Mouse (Mus musculus): ENCODE results near the gene C330021F23Rik. TPM values are rescaled to one million over a fixed set of nuclear protein-coding genes. Genes with fewer than 3 reads are reported as not detected.

The C330021F23Rik gene
- polyA plus RNA-seq, 1 experiment from 2014 or later: 0.51 TPM

DNA sequence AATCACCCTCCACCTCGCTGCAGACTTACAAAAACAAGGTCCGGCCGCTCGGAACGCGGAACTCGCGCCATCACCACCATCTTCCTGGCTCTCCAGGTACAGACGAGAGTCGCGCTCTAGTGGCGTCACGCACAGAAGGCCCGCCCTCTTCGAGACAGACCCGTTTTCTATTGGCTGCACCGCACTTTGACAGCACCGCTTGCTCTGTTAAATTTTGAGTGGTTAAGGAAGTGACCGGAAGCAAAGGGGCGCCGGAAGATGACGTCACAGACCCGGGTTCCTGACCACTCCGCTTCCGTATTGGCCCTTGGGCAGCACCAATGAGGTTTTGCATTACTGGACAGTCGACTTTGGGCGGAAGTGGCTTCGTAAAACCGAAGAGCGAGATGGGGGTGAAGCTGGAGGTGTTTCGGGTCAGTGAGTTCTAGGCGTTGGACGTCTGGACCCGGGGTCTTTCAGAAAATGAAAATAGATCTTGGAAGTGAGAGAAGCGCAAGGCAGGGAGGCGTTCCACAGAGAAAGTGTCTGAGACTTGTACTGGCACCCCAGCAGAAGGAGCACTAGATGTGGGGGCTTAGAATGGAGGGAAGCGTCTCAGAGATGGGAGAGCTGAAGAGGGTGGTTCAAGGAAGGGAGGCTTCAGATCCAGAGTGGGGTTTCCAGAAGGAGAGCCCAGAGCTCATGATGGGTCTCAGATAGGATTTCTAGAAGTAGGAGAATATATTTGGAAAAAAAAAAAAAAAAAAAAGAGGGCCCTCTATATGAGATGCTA is 53.6 kb downstream of the C330021F23Rik start, which contains the start of the genes Xab2 and Pet100:
Gene Xab2 (minus strand): TSS at position 118 of the 772 bp plus-strand sequence.
Gene Pet100 (plus strand): TSS at position 350 of the 772 bp plus-strand sequence.
- Histone ChIP-seq H3K4me2 (replicated peaks) (peak within 1 kb of the TSS; percentile 81), H3K9ac (peak within 1 kb of the TSS; percentile 69), H3K9me3 (replicated peaks) (no peaks in the 10 kb centered on the region), H3K36me3 (peaks cover 17% of the 10 kb centered on the region), H3K4me3 (replicated peaks) (peak within 1 kb of the TSS; percentile 72), H3K4me1 (peaks cover 19% of the 10 kb centered on the region), H3K27ac (replicated peaks) (no peak within 1 kb of the TSS), H3K27me3 (no peaks in the 10 kb centered on the region)
- WGBS: under 1% methylated on average over 37 of the region's 37 CpGs
- ATAC-seq (ENCODE audit: insufficient number of reproducible peaks, low FRiP score, low TSS enrichment, low read depth): peak; percentile 97

GRCm38 (mm10) chr8:3622119-3622518 is 54.3 kb downstream of the C330021F23Rik start:
- 64% methylated on average over 8 of the region's 8 CpGs for WGBS
- peak overlapping the region; percentile 81 for H3K4me2 ChIP-seq (replicated peaks)
- H3K36me3 ChIP-seq: peaks cover 11% of the 10 kb centered on the region
- H3K27me3 ChIP-seq: no peaks in the 10 kb centered on the region
- ATAC-seq (ENCODE audit: insufficient number of reproducible peaks, low FRiP score, low TSS enrichment, low read depth): no peak
- H3K9ac ChIP-seq: no peak overlapping the region; the same call in 1 of the 2 replicates
- peaks cover 19% of the 10 kb centered on the region for H3K4me1 ChIP-seq
- peak overlapping the region; percentile 72 for H3K4me3 ChIP-seq (replicated peaks)
- no peak overlapping the region for H3K27ac ChIP-seq (replicated peaks)
- no peaks in the 10 kb centered on the region for H3K9me3 ChIP-seq (replicated peaks)

DNA sequence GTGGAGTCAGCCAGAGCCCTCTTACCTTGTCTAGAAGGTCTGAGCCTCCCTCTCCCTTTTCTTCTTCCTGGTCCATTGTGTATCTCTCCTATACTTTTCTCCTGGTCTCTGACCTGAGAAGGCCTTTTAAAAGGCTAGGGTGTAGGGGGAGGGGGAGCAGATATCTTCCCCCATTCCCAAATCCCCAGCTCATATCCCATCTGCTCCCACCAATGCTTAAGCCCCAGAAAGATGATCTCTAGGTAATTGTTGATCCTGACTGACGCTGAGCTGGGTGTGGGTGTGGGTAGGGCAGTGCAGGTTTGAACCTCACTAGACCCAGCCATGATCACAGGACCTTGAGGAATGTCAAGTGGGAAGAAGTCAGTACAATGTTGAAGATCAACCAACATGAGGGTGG is 57.7 kb downstream of the C330021F23Rik start, which contains the start of gene Pcp2:
Gene Pcp2 (minus strand): TSS at position 101 of the 400 bp plus-strand sequence.
- no peak within 1 kb of the TSS for H3K4me2 ChIP-seq (replicated peaks)
- H3K27ac ChIP-seq (replicated peaks): no peak within 1 kb of the TSS
- H3K4me1 ChIP-seq: peaks cover 8% of the 10 kb centered on the region
- H3K36me3 ChIP-seq: no peaks in the 10 kb centered on the region
- peaks cover 9% of the 10 kb centered on the region for H3K27me3 ChIP-seq
- no peak within 1 kb of the TSS for H3K9ac ChIP-seq
- H3K4me3 ChIP-seq (replicated peaks): no peak within 1 kb of the TSS
- no peaks in the 10 kb centered on the region for H3K9me3 ChIP-seq (replicated peaks)
- ATAC-seq (ENCODE audit: insufficient number of reproducible peaks, low FRiP score, low TSS enrichment, low read depth): no peak
- WGBS: 47% methylated on average over 1 of the region's 1 CpGs

GRCm38 (mm10) chr8:3626971-3627370 is 59.2 kb downstream of the C330021F23Rik start:
- Histone ChIP-seq H3K36me3 (no peaks in the 10 kb centered on the region), H3K9ac (no peak overlapping the region), H3K27ac (replicated peaks) (no peak overlapping the region), H3K4me3 (replicated peaks) (no peak overlapping the region), H3K9me3 (replicated peaks) (no peaks in the 10 kb centered on the region), H3K4me2 (replicated peaks) (no peak overlapping the region), H3K4me1 (peaks cover 15% of the 10 kb centered on the region), H3K27me3 (peaks cover 10% of the 10 kb centered on the region)
- WGBS: 53% methylated on average over 5 of the region's 5 CpGs
- no peak for ATAC-seq (ENCODE audit: insufficient number of reproducible peaks, low FRiP score, low TSS enrichment, low read depth)

DNA sequence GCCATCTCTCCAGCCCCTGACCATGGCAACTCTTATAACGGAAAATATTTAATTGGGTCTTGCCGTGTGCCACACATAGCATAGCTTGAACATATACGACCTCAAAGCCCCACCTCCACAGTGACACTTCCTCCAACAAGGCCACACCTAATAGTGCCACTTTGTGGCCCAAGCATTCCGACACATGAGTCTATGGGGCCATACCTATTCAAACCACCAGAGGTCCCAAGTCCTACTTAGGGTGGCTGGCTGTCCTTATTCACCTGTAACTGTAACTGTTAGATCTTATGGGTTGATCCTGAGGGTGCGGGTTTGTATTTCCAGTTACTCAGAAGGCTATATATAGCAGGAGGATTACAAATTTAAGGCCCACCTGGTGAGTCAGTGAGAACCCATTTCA is 60.2 kb downstream of the C330021F23Rik start:
- Histone ChIP-seq H3K27ac (replicated peaks) (no peak overlapping the region), H3K9ac (no peak overlapping the region), H3K36me3 (no peaks in the 10 kb centered on the region), H3K4me2 (replicated peaks) (no peak overlapping the region), H3K27me3 (peaks cover 10% of the 10 kb centered on the region), H3K9me3 (replicated peaks) (no peaks in the 10 kb centered on the region), H3K4me3 (replicated peaks) (no peak overlapping the region), H3K4me1 (peaks cover 10% of the 10 kb centered on the region)
- WGBS: 24% methylated on average over 5 of the region's 5 CpGs
- ATAC-seq (ENCODE audit: insufficient number of reproducible peaks, low FRiP score, low TSS enrichment, low read depth): no peak

DNA sequence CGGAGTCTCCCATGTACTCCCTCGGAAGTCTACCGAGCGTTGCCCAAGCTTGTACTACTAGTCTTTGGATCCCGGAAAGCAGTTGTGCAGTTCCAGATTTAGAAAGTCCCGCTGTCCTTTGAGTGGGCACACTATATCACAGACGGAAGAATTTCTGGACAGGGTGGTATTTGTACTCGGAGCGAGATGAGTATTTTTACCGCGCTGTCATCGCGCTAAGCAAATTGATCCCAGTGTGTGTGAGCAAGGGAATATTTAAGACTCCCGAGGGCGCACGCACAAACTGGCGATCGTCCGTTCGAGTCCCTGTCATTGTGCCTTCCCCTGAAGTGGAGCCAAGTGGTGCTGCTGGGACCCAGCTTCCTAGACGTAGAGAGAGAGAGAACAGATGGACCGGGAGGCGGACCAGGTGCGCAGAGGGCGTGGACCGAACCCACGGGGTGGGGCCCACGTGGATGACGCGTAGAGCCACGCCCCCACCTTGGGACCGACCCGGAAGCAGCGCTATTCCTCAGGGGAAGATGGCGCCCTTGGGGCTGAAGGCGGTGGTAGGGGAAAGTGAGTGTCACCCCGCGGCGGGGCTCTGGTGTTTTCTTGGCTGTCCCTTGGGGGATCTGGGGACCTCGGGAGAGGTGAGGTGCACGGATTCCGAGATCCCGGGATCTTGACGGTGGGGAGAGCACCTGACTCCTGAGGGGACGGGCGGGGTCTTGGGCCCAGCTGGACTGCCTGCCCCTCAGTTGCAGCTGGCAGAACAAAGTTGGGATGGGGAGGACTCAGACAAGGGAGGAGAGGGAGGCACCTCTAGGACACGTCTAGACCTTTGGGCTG is 63.1 kb downstream of the C330021F23Rik start, which contains the start of gene Stxbp2:
Gene Stxbp2 (plus strand): TSS at position 309 of the 831 bp plus-strand sequence.
- H3K9me3 ChIP-seq (replicated peaks): no peaks in the 10 kb centered on the region
- H3K4me2 ChIP-seq (replicated peaks): peak within 1 kb of the TSS; percentile 77
- H3K9ac ChIP-seq: peak within 1 kb of the TSS; percentile 51
- peaks cover 10% of the 10 kb centered on the region for H3K4me1 ChIP-seq
- peak; percentile 80 for ATAC-seq (ENCODE audit: insufficient number of reproducible peaks, low FRiP score, low TSS enrichment, low read depth)
- H3K36me3 ChIP-seq: 0 out of 2 replicates have a peak, but pooled peaks cover 4% of the 10 kb centered on the region
- 6% methylated on average over 47 of the region's 47 CpGs for WGBS
- H3K27ac ChIP-seq (replicated peaks): no peak within 1 kb of the TSS
- peaks cover 10% of the 10 kb centered on the region for H3K27me3 ChIP-seq
- H3K4me3 ChIP-seq (replicated peaks): peak within 1 kb of the TSS; percentile 55

DNA sequence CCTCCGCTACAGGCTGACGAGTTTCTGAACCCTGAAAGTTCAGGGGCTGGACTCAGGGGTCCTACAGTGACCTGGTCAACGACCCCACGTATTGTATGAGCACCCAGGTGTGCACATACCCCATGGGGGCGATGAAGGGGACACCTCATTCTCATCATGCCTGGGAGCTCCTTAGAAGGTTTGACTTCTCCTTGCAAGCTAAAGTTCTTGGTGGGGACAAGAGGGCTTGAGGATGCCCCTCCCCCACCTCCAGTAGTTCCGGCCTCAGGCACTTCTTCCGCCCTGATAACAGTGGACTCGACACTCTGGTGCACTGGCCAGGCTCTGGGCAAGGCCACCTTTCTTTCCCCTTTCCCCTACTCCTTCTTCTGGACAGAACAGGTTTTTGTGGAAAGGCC is 63.7 kb downstream of the C330021F23Rik start:
- Histone ChIP-seq H3K4me3 (replicated peaks) (peak overlapping the region; percentile 55), H3K9me3 (replicated peaks) (no peaks in the 10 kb centered on the region), H3K4me1 (peaks cover 10% of the 10 kb centered on the region), H3K4me2 (replicated peaks) (peak overlapping the region; percentile 77), H3K27me3 (peaks cover 10% of the 10 kb centered on the region), H3K27ac (replicated peaks) (no peak overlapping the region), H3K9ac (peak overlapping the region; percentile 51), H3K36me3 (0 out of 2 replicates have a peak, but pooled peaks cover 10% of the 10 kb centered on the region)
- 0 out of 2 replicates have a peak, but pooled peaks have one; percentile 17 for ATAC-seq (ENCODE audit: insufficient number of reproducible peaks, low FRiP score, low TSS enrichment, low read depth)
- 14% methylated on average over 8 of the region's 8 CpGs for WGBS

Other genes with a start within 250 kb of the C330021F23Rik start
- 0.17 TPM in 1 of 2 replicates, not detected in the other for gene A430078G23Rik, start 214.6 kb upstream of the C330021F23Rik start, polyA plus RNA-seq (2015; fragmentation: Nextera tagmentation; extraction: Ambion mirVana)
- 9.3 and 10.3 TPM in 2 replicates for gene Arhgef18, start 175.0 kb upstream of the C330021F23Rik start, polyA plus RNA-seq (2015; fragmentation: Nextera tagmentation; extraction: Ambion mirVana)
- 5.9 and 9.7 TPM in 2 replicates for gene Pex11g, start 100.3 kb upstream of the C330021F23Rik start, polyA plus RNA-seq (2015; fragmentation: Nextera tagmentation; extraction: Ambion mirVana)
- gene Tex45, start 97.1 kb upstream of the C330021F23Rik start, polyA plus RNA-seq (2015; fragmentation: Nextera tagmentation; extraction: Ambion mirVana): not detected in 2 replicates
- 48.6 and 53.1 TPM in 2 replicates for gene Zfp358, start 74.9 kb upstream of the C330021F23Rik start, polyA plus RNA-seq (2015; fragmentation: Nextera tagmentation; extraction: Ambion mirVana)
- gene Mcoln1, start 67.5 kb upstream of the C330021F23Rik start, polyA plus RNA-seq (2015; fragmentation: Nextera tagmentation; extraction: Ambion mirVana): 55.4 and 65.7 TPM in 2 replicates
- 23.8 and 24.3 TPM in 2 replicates for gene Pnpla6, start 52.6 kb upstream of the C330021F23Rik start, polyA plus RNA-seq (2015; fragmentation: Nextera tagmentation; extraction: Ambion mirVana)
- 15.4 and 16.7 TPM in 2 replicates for gene Camsap3, start 19.3 kb downstream of the C330021F23Rik start, polyA plus RNA-seq (2015; fragmentation: Nextera tagmentation; extraction: Ambion mirVana)
- 53.7 and 55.7 TPM in 2 replicates for gene Xab2, start 53.3 kb downstream of the C330021F23Rik start, polyA plus RNA-seq (2015; fragmentation: Nextera tagmentation; extraction: Ambion mirVana)
- gene Pet100, start 53.6 kb downstream of the C330021F23Rik start, polyA plus RNA-seq (2015; fragmentation: Nextera tagmentation; extraction: Ambion mirVana): 103 and 116 TPM in 2 replicates
- gene Pcp2, start 57.6 kb downstream of the C330021F23Rik start, polyA plus RNA-seq (2015; fragmentation: Nextera tagmentation; extraction: Ambion mirVana): 0.11 and 0.43 TPM in 2 replicates
- gene Stxbp2, start 63.0 kb downstream of the C330021F23Rik start, polyA plus RNA-seq (2015; fragmentation: Nextera tagmentation; extraction: Ambion mirVana): 48.4 and 56.0 TPM in 2 replicates
- not detected in 2 replicates for gene Retn, start 87.8 kb downstream of the C330021F23Rik start, polyA plus RNA-seq (2015; fragmentation: Nextera tagmentation; extraction: Ambion mirVana)
- 0.28 and 0.98 TPM in 2 replicates for gene Mcemp1, start 97.8 kb downstream of the C330021F23Rik start, polyA plus RNA-seq (2015; fragmentation: Nextera tagmentation; extraction: Ambion mirVana)
- gene Fcor, start 104.4 kb downstream of the C330021F23Rik start, polyA plus RNA-seq (2015; fragmentation: Nextera tagmentation; extraction: Ambion mirVana): 8.1 and 10.7 TPM in 2 replicates
- gene Trappc5, start 108.3 kb downstream of the C330021F23Rik start, polyA plus RNA-seq (2015; fragmentation: Nextera tagmentation; extraction: Ambion mirVana): 38.8 and 40.6 TPM in 2 replicates
- gene Fcer2a, start 126.2 kb downstream of the C330021F23Rik start, polyA plus RNA-seq (2015; fragmentation: Nextera tagmentation; extraction: Ambion mirVana): 0.16 and 0.26 TPM in 2 replicates
- not detected in 2 replicates for gene Clec4g, start 152.7 kb downstream of the C330021F23Rik start, polyA plus RNA-seq (2015; fragmentation: Nextera tagmentation; extraction: Ambion mirVana)
- 0.22 and 0.61 TPM in 2 replicates for gene Cd209a, start 181.0 kb downstream of the C330021F23Rik start, polyA plus RNA-seq (2015; fragmentation: Nextera tagmentation; extraction: Ambion mirVana)

All from embryonic facial prominence, embryonic 15.5 days (tissue).